Mouse (Mus musculus) spleen, adult 2 months (tissue): ENCODE data around the gene Impdh2.

Experiments used
- CTCF ChIP-seq: fragments of 200-500 bp; IDR thresholded peaks from 2 replicates; pipeline ENCODE4 v1.5.1; 2011; ENCODE audit warnings: mild to moderate bottlenecking, inconsistent platforms; ENCODE audit not compliant: insufficient read depth, insufficient read length, insufficient replicate concordance; ENCODE audit errors: extremely low read depth
- POLR2A ChIP-seq: fragments of 200-500 bp; IDR thresholded peaks from 2 replicates; pipeline ENCODE4 v1.6.1; 2011; ENCODE audit warnings: low read depth, low read length, inconsistent platforms

DNA sequence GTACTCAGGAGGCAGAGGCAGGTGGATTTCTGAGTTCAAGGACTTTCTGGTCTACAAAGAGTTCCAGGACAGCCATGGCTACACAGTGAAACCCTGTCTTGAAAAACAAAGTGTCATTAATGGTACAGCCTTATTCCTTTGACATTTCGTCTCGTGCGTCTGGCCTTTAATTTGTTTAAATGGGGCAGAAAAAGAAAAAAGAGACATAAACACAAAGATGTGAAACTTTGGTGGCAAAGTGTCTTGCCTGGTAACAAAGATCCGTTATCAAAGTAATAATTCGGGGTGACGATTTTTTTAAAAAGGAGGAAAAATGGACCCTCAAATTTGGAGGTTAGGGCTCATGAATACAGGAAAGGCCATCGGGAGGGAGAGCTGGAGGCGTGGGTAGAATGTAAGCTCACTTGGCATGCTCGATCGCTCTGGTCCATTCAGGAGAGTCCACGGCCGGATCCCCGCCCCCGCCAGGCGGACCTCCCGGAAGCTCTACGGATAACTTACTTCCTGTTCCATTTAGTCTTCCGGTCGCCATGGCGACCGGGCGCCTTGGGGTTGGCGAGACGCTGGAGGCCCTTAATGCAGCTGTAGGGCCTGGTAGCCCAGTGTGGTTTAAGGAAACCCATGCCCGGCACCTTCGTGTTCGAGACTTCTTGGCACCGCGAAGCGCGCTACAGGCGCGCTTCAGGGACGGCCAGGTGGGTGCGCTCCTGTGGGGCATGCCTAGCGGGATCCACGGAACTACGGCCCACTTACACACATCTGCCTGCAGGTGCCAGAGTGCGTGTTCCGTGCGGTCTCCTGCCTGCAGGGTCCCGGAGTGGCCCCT lies 9.5 kb downstream of the Impdh2 start, which contains the start of gene Dalrd3:
- TF ChIP-seq CTCF (0 out of 2 replicates have a peak, but pooled peaks have one; percentile 0), POLR2A (no peak)
